Mouse (Mus musculus) testis, adult 2 months (tissue): ENCODE results near the gene Snd1. TPM values are rescaled to one million over a fixed set of nuclear protein-coding genes. Genes with fewer than 3 reads are reported as not detected.

Source experiments
- H3K27ac ChIP-seq: fragments of 200-500 bp; 2 replicates; pipeline ENCODE4 v1.5.1; 2012; ENCODE audit warnings: low read depth, low read length; ENCODE audit not compliant: control insufficient read depth, insufficient read depth
- H3K27me3 ChIP-seq: fragments of 200-500 bp; 2 replicates; pipeline ENCODE4 v1.6.1; 2012; ENCODE audit warnings: mild to moderate bottlenecking, low read length, moderate library complexity; ENCODE audit not compliant: control insufficient read depth, insufficient read depth
- H3K36me3 ChIP-seq: fragments of 200-500 bp; 2 replicates; pipeline ENCODE4 v1.6.1; 2012; ENCODE audit warnings: mild to moderate bottlenecking, low read length; ENCODE audit not compliant: control insufficient read depth, insufficient read depth
- H3K4me1 ChIP-seq: fragments of 200-500 bp; 2 replicates; pipeline ENCODE4 v1.6.1; 2012; ENCODE audit warnings: low read length; ENCODE audit not compliant: control insufficient read depth, insufficient read depth
- H3K4me3 ChIP-seq: fragments of 200-500 bp; 2 replicates; pipeline ENCODE4 v1.5.1; 2012; ENCODE audit warnings: low read depth, mild to moderate bottlenecking, low read length, moderate library complexity, mixed read lengths; ENCODE audit not compliant: control insufficient read depth
- CTCF ChIP-seq: fragments of 200-500 bp; IDR thresholded peaks from 2 replicates; pipeline ENCODE4 v1.5.1; 2012; ENCODE audit warnings: low read depth, mild to moderate bottlenecking, inconsistent platforms, low read length, moderate library complexity; ENCODE audit not compliant: control insufficient read depth, insufficient read depth, insufficient replicate concordance
- POLR2A ChIP-seq: fragments of 200-500 bp; IDR thresholded peaks from 2 replicates; pipeline ENCODE4 v1.6.1; 2012; ENCODE audit warnings: low read depth, mild to moderate bottlenecking, inconsistent platforms, low read length, moderate library complexity; ENCODE audit not compliant: control insufficient read depth
- polyA plus RNA-seq: library from polyadenylated mRNA; depleted of rRNA; stranded (reverse); fragments of >200 nt; gene quantifications from 2 replicates; pipeline ENCODE4 v1.2.3, GENCODE M21; 2012

Gene Snd1
- polyA plus RNA-seq, 1 experiment: 11.4 TPM

DNA sequence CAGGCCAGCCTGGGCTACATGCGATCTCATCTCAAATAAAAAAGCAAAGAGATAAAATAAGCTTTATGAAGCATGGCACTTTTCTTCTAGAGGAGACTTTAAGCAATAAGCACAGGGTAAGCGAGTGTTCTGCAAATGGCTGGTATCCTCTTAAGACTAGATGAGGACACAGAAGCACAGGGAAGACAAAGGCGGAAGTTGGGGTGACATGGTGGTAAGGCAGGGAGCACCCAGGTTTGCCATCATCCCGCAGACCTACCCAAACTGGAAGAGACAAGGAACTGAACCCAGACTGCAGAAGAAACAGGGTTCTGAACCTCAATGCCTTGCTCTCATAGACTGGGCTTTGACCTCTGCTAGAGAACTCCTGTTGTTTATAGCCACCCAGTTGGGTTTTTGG is 119.8 kb downstream of the Snd1 start:
- Histone ChIP-seq H3K27me3 (no peaks in the 10 kb centered on the region), H3K4me3 (no peak overlapping the region), H3K36me3 (no peaks in the 10 kb centered on the region), H3K27ac (no peak overlapping the region), H3K4me1 (no peaks in the 10 kb centered on the region)
- TF ChIP-seq CTCF (no peak), POLR2A (no peak)

DNA sequence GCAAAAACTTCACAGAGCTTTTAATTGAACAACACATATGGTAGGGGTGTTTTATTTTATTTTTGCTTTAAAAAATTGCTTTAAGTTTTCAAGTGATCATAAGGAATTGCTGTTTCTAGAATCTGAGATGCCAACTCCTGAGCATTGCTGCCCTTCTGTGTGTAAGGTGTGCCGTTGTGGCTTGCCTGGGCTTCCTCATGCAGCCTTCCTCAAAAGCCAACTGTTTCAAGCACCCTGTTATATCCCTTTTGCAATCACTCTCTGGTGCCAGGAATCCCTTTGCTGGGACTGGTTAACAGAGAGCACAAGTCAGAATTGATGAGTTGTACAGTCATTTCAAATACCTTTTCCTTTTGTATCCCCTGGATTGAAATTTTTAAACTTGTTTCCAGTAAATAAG is 120.3 kb downstream of the Snd1 start:
- Histone ChIP-seq H3K36me3 (no peaks in the 10 kb centered on the region), H3K27ac (no peak overlapping the region), H3K4me3 (no peak overlapping the region), H3K4me1 (no peaks in the 10 kb centered on the region), H3K27me3 (no peaks in the 10 kb centered on the region)
- no peak for TF ChIP-seq POLR2A
- TF ChIP-seq CTCF: no peak

DNA sequence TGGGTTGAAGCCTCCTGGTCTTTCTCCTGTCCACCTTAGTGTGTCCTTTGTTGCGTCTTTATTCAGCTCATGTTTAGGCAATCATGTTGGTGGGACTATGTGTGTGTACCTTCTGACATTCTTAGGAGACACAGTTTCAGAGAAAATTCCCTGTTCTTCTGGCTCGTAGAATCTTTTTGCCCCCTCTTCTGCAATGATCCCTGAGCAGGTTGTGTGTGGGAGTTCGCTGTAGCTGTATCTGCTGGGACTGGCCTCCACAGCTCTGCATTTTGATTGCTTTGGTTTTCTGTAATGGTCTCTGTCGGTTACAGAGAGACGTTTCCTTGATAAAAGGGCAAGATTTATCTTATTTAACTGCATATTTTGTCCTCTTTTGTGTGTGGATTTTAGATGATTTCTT is 122.3 kb downstream of the Snd1 start:
- Histone ChIP-seq H3K27me3 (no peaks in the 10 kb centered on the region), H3K4me1 (no peaks in the 10 kb centered on the region), H3K4me3 (no peak overlapping the region), H3K27ac (no peak overlapping the region), H3K36me3 (no peaks in the 10 kb centered on the region)
- no peak for TF ChIP-seq POLR2A
- no peak for TF ChIP-seq CTCF

DNA sequence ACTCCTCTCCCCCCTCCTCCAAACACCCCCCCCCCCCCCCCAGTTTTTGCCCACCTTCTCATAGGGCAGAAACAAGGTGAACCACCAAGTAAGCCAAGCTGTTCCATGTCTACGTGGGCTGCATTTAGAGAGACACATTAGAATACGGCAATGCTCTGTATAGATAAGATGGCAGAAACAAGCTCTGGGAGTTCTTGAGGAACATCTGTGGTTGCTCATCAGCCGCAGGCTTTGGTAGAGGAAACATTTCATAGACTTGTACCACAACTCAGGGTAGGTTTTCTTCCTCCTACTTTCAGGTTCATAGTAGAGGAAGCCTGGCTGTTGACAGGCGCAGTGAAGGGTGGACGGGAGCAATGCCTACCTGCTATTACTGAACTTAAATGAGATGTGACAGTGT is 124.2 kb downstream of the Snd1 start:
- Histone ChIP-seq H3K27me3 (no peaks in the 10 kb centered on the region), H3K27ac (no peak overlapping the region), H3K4me3 (no peak overlapping the region), H3K4me1 (no peaks in the 10 kb centered on the region), H3K36me3 (no peaks in the 10 kb centered on the region)
- TF ChIP-seq POLR2A: no peak
- no peak for TF ChIP-seq CTCF

DNA sequence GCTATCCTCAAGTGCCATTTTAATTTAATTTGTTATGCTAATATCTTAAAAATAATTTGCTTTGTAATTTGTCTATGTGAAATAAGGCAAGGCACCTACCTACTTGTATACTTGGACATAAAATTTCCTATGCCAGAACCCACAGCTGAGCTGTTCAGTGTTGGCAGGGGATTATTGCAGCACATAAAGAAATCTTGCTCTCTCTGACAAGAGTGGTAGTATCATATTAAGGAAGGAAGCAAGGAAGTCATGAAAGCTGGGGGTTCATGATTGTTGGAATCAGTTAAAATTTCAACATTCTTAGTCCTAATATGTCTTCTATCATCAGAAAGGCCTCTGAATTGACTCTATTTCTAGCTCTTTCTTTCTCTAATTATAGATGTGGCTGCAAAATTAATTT is 125.5 kb downstream of the Snd1 start:
- Histone ChIP-seq H3K36me3 (no peaks in the 10 kb centered on the region), H3K4me3 (no peak overlapping the region), H3K27me3 (no peaks in the 10 kb centered on the region), H3K27ac (no peak overlapping the region), H3K4me1 (no peaks in the 10 kb centered on the region)
- TF ChIP-seq CTCF (no peak), POLR2A (no peak)

DNA sequence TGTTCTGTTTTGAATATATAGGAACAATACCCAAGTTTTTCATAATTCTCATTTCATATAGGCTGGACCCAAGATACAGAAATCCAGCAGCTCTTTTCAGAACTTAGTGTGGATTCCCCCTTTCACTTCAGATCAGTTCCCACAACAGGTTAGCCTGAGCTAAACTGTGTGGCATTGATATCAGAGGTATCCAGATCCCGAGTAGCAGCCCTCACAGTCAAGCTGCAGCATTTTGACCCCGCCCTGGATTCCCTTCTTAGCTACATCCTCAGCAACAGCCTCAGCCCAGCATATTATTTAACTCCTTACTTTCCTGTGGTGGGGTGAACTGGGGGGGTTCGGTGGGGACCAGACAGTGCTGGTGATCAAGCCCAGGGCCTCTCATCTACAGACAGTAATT is 128.5 kb downstream of the Snd1 start:
- no peaks in the 10 kb centered on the region for H3K27me3 ChIP-seq
- H3K4me3 ChIP-seq: no peak overlapping the region
- no peaks in the 10 kb centered on the region for H3K36me3 ChIP-seq
- H3K27ac ChIP-seq: no peak overlapping the region
- no peaks in the 10 kb centered on the region for H3K4me1 ChIP-seq
- TF ChIP-seq POLR2A (no peak), CTCF (no peak)

DNA sequence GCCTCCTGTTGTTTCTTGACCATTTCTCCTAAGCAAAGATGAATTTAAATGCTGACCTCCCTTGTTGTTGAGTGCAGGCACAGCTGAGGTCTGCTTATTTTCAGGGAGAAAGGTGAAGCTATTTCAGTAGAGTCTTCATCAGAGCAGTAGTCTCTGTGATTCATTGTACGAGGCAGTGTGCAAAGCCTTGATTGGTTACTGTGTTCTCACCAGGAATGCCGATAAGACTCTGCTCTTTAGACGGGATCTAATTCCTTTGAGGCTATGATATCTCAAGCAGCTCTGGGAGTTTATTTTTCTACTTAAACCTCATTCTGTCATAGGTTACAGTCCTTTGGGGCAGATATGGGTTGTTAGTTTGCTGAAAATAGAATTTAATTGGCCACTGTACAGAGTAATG is 128.9 kb downstream of the Snd1 start:
- TF ChIP-seq POLR2A (no peak), CTCF (no peak)
- Histone ChIP-seq H3K27me3 (no peaks in the 10 kb centered on the region), H3K27ac (no peak overlapping the region), H3K36me3 (no peaks in the 10 kb centered on the region), H3K4me3 (no peak overlapping the region), H3K4me1 (no peaks in the 10 kb centered on the region)

DNA sequence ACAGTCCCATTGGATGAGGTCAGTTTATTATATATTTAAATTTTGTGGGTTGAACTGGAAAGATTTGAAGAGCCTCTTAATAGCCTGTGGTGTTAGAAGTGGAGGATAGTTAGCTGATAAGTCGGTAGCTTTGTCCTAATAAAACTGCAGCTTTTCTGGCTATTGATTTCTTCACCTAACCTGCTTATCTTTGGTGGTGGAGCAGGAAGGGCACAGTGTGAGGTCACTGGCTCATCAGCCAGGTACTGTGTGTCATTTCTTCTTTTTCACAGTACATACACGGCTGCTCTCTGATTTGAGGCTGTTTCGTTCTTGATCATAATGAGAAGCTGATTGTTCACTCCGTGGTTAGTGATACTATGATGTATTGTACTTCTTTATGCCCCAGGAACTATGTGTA is 134.4 kb downstream of the Snd1 start:
- Histone ChIP-seq H3K4me1 (no peaks in the 10 kb centered on the region), H3K36me3 (no peaks in the 10 kb centered on the region), H3K27ac (no peak overlapping the region)

More for the DNA sequence above, 134.4 kb downstream of the Snd1 start:
- TF ChIP-seq CTCF: no peak
- no peak for TF ChIP-seq POLR2A
- Histone ChIP-seq H3K4me3 (no peak overlapping the region), H3K27me3 (no peaks in the 10 kb centered on the region)
